Mouse (Mus musculus) skeletal muscle tissue, postnatal 0 days (tissue): ENCODE results near the gene Gm42715. TPM values are rescaled to one million over a fixed set of nuclear protein-coding genes. Genes with fewer than 3 reads are reported as not detected.

Source experiments
- microRNA-seq, 2 experiments: library from miRNA; unstranded; fragments of <30 nt; microRNA quantifications; one replicate each; pipeline ENCODE4; 2016
- polyA plus RNA-seq: library from polyadenylated mRNA; unstranded; fragments of >200 nt; fragmentation: Nextera tagmentation; extraction: Ambion mirVana; gene quantifications from 2 replicates; pipeline ENCODE4 v1.2.1, GENCODE M21; 2015

The Gm42715 gene
- 5.6 and 6.1 TPM in 2 replicates for polyA plus RNA-seq

GRCm38 (mm10) chr7:127519284-127519683, at the start of gene Gm42715:
TSS of gene Gm42715 (plus strand) at chr7:127519584.

GRCm38 (mm10) chr7:127478635-127479317, 40.6 kb upstream of the Gm42715 start, which contains the start of gene Fbrs:
TSS of gene Fbrs (plus strand) at chr7:127479199.

GRCm38 (mm10) chr7:127511808-127512230, 7.6 kb upstream of the Gm42715 start, which contains the start of gene Srcap:
TSS of gene Srcap (plus strand) at chr7:127511983.

GRCm38 (mm10) chr7:127561340-127561858, 42.0 kb downstream of the Gm42715 start, which contains the start of gene Tmem265:
TSS of gene Tmem265 (plus strand) at chr7:127561390.

GRCm38 (mm10) chr7:127572895-127573471, 53.6 kb downstream of the Gm42715 start, which contains the start of gene Phkg2:
TSS of gene Phkg2 (plus strand) at chr7:127573340.

GRCm38 (mm10) chr7:127588011-127588871, 68.9 kb downstream of the Gm42715 start, which contains the start of the genes Ccdc189 and Rnf40:
TSS of gene Ccdc189 (minus strand) at chr7:127588595.
TSS of gene Rnf40 (plus strand) at chr7:127588767.

GRCm38 (mm10) chr7:127614891-127615843, 95.8 kb downstream of the Gm42715 start, which contains the start of gene Zfp629:
TSS of gene Zfp629 (minus strand) at chr7:127615797.

Small RNAs within 50 kb of the gene (microRNA-seq; reads per million reads assigned to microRNA genes)
- gene Gm47278 = 0 reads per million in 2 experiments
- gene Mir7060 = 0.30 to 0.42 reads per million in 2 experiments

Other genes starting within 250 kb of the Gm42715 start
- 36.9 and 48.8 TPM in 2 replicates for gene Sephs2, start 245.5 kb upstream of the Gm42715 start, polyA plus RNA-seq
- 1.9 TPM in 2 replicates for gene Itgal, start 223.3 kb upstream of the Gm42715 start, polyA plus RNA-seq
- 13.9 and 16.4 TPM in 2 replicates for gene Zfp768, start 174.0 kb upstream of the Gm42715 start, polyA plus RNA-seq
- gene Zfp747, start 143.5 kb upstream of the Gm42715 start, polyA plus RNA-seq = 3.9 and 4.4 TPM in 2 replicates
- gene 9130019O22Rik, start 132.4 kb upstream of the Gm42715 start, polyA plus RNA-seq = 3.4 and 3.8 TPM in 2 replicates
- 4.1 and 4.8 TPM in 2 replicates for gene E430018J23Rik, start 126.0 kb upstream of the Gm42715 start, polyA plus RNA-seq
- 3.1 and 3.4 TPM in 2 replicates for gene Zfp764, start 112.8 kb upstream of the Gm42715 start, polyA plus RNA-seq
- 9.9 and 13.0 TPM in 2 replicates for gene Zfp688, start 97.5 kb upstream of the Gm42715 start, polyA plus RNA-seq
- gene Zfp689, start 70.4 kb upstream of the Gm42715 start, polyA plus RNA-seq = 2.4 and 2.6 TPM in 2 replicates
- 17.3 and 23.2 TPM in 2 replicates for gene Prr14, start 60.0 kb upstream of the Gm42715 start, polyA plus RNA-seq
- 7.1 and 7.8 TPM in 2 replicates for gene Fbrs, start 40.4 kb upstream of the Gm42715 start, polyA plus RNA-seq
- gene Srcap, start 7.6 kb upstream of the Gm42715 start, polyA plus RNA-seq = 17.2 and 19.6 TPM in 2 replicates
- gene Tmem265, start 41.8 kb downstream of the Gm42715 start, polyA plus RNA-seq = 1.2 and 3.3 TPM in 2 replicates
- 19.5 and 21.8 TPM in 2 replicates for gene Phkg2, start 53.8 kb downstream of the Gm42715 start, polyA plus RNA-seq
- 7.2 and 7.5 TPM in 2 replicates for gene Ccdc189, start 69.0 kb downstream of the Gm42715 start, polyA plus RNA-seq
- gene Rnf40, start 69.2 kb downstream of the Gm42715 start, polyA plus RNA-seq = 18.0 and 21.5 TPM in 2 replicates
- gene Zfp629, start 96.2 kb downstream of the Gm42715 start, polyA plus RNA-seq = 4.0 and 5.4 TPM in 2 replicates
- 60.6 and 71.5 TPM in 2 replicates for gene Bcl7c, start 189.3 kb downstream of the Gm42715 start, polyA plus RNA-seq
- gene Ctf1, start 193.2 kb downstream of the Gm42715 start, polyA plus RNA-seq = 6.8 and 6.9 TPM in 2 replicates
- gene Ctf2, start 212.6 kb downstream of the Gm42715 start, polyA plus RNA-seq = 0.08 TPM in 1 of 2 replicates, not detected in the other
- gene Fbxl19, start 225.0 kb downstream of the Gm42715 start, polyA plus RNA-seq = 0.54 and 0.74 TPM in 2 replicates